Mouse (Mus musculus) lung, postnatal 0 days (tissue): ENCODE data around the gene Hic2. TPM values are rescaled to one million over a fixed set of nuclear protein-coding genes. Genes with fewer than 3 reads are reported as not detected.
A peak's percentile ranks its signal among the peaks of the same experiment; 100 is the strongest.

Experiments
- ATAC-seq: fragments of 200-750 bp; cut with Nextera tagmentation; 2 replicates; pipeline ENCODE4 v1.8.0; 2017; ENCODE audit warnings: moderate library complexity
- DNase-seq: peaks from one replicate; pipeline ENCODE4 v3.0.0-alpha.2; 2016; ENCODE audit warnings: low spot score
- H3K27ac ChIP-seq: fragments of 300-500 bp; sonication (generic); 2 replicates; pipeline ENCODE4 v1.5.1; 2014; ENCODE audit warnings: antibody characterized with exemption, mild to moderate bottlenecking, low read length, mixed read lengths
- H3K27me3 ChIP-seq: fragments of 300-500 bp; sonication (generic); replicated peaks from 2 replicates; pipeline ENCODE4 v1.6.1; 2014; ENCODE audit warnings: low read length, mixed read lengths; ENCODE audit not compliant: insufficient read depth
- H3K36me3 ChIP-seq: fragments of 300-500 bp; sonication (generic); 2 replicates; pipeline ENCODE4 v1.6.1; 2014; ENCODE audit warnings: low read length, mixed read lengths; ENCODE audit not compliant: insufficient read depth
- H3K4me1 ChIP-seq: fragments of 300-500 bp; sonication (generic); 2 replicates; pipeline ENCODE4 v1.6.1; 2014; ENCODE audit warnings: antibody characterized with exemption, low read depth, low read length, mixed read lengths; ENCODE audit not compliant: insufficient read depth
- H3K4me2 ChIP-seq: fragments of 300-500 bp; sonication (generic); replicated peaks from 2 replicates; pipeline ENCODE4 v1.6.1; 2014; ENCODE audit warnings: low read depth, mild to moderate bottlenecking, low read length, moderate library complexity, mixed read lengths
- H3K4me3 ChIP-seq: fragments of 300-500 bp; sonication (generic); 2 replicates; pipeline ENCODE4 v1.5.1; 2014; ENCODE audit warnings: low read depth, low read length
- H3K9ac ChIP-seq: fragments of 300-500 bp; sonication (generic); replicated peaks from 2 replicates; pipeline ENCODE4 v1.6.1; 2014; ENCODE audit warnings: low read depth, mild to moderate bottlenecking
- H3K9me3 ChIP-seq: fragments of 300-500 bp; sonication (generic); 2 replicates; pipeline ENCODE4 v1.6.1; 2016; ENCODE audit warnings: low read length, mixed read lengths
- CTCF ChIP-seq: IDR thresholded peaks from 2 replicates; pipeline ENCODE4 v1.5.1; 2016; ENCODE audit warnings: antibody characterized with exemption, mild to moderate bottlenecking
- EP300 ChIP-seq: IDR thresholded peaks from 2 replicates; pipeline ENCODE4 v1.6.1; 2016; ENCODE audit warnings: antibody characterized with exemption, mild to moderate bottlenecking, control low read depth
- WGBS: fragments of 180-500 bp; shearing (Covaris S2); extraction: QIAGEN DNeasy Blood & Tissue Kit; methylation state at CpG from one replicate; pipeline ENCODE4 v1.1.7; 2014; 5-methylcytosine and 5-hydroxymethylcytosine counted together
- polyA plus RNA-seq: library from polyadenylated mRNA; unstranded; fragments of >200 nt; fragmentation: Nextera tagmentation; extraction: Ambion mirVana; gene quantifications from 2 replicates; pipeline ENCODE4 v1.2.1, GENCODE M21; 2015

Gene Hic2
- polyA plus RNA-seq, 1 experiment from 2014 or later, result 2.0 TPM

DNA sequence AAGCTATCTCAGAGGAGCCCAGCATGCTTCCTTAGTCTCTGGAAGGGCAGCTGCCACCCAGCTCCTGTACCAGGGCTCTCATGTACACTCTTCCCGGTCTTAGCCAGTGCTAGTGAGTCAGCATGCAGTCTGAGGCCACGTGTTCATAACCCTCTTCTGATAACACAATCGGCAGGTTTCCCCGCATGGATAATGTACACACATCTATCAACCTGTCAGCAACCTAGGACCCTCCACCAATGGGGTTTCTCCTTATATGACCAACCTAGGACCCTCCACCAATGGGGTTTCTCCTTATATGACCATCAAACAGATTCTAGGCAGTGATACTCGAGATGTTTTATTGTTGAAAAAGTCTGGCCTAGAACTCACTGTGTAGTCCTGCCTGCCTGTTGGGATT lies 34.6 kb downstream of the Hic2 start:
- H3K4me3 ChIP-seq, result no peak overlapping the region
- H3K27ac ChIP-seq, result no peak overlapping the region
- H3K9ac ChIP-seq, result no peak overlapping the region
- no peak overlapping the region for H3K4me2 ChIP-seq
- ATAC-seq (no peak), DNase-seq (no peak)
- TF ChIP-seq CTCF (no peak), EP300 (no peak)
- no peaks in the 10 kb centered on the region for H3K27me3 ChIP-seq
- no peaks in the 10 kb centered on the region for H3K36me3 ChIP-seq
- H3K9me3 ChIP-seq, result 0 out of 2 replicates have a peak, but pooled peaks cover 2% of the 10 kb centered on the region
- no peaks in the 10 kb centered on the region for H3K4me1 ChIP-seq
- 32% methylated on average over 5 of the region's 5 CpGs for WGBS

DNA sequence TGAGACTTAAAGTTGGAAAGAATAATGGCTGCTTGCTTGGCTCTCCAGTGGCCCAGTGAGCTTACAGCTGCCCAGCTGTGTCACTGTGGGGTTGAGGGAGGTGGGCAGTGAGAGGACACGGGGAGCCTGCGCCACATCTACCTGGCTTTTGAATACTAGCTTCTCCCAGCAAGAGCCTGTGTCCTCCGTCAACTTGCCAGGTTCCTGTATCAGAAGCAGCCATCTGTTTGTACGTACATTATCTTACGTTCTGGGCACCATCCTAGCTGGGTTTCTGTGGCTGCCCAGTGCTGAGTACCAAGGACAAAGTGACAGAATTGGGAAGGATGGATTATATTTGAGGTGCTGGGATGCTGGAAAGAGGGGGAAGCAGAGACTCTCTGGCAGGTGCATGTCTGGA lies 36.5 kb downstream of the Hic2 start:
- no peak for ATAC-seq
- no peak for DNase-seq
- 95% methylated on average over 5 of the region's 5 CpGs for WGBS
- Histone ChIP-seq H3K27me3 (no peaks in the 10 kb centered on the region), H3K4me3 (no peak overlapping the region), H3K27ac (no peak overlapping the region), H3K9me3 (0 out of 2 replicates have a peak, but pooled peaks cover 2% of the 10 kb centered on the region), H3K4me2 (no peak overlapping the region), H3K36me3 (no peaks in the 10 kb centered on the region), H3K9ac (no peak overlapping the region), H3K4me1 (no peaks in the 10 kb centered on the region)
- TF ChIP-seq CTCF, result no peak
- TF ChIP-seq EP300, result no peak

DNA sequence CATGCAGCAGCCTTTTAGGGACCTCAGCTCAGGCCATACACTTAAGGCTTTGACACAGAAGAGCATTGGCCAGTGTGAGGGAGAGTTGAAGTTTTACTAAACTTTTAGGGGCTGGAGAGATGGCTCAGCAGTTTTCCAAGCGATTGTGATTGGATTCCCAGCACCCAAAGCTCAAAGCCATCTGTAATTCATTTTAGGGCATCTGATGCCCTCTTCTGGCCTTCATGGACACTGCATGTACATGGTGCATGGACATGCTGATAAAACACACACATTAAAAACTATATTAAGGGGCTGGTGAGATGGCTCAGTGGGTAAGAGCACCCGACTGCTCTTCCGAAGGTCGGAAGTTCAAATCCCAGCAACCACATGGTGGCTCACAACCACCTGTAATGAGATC lies 37.8 kb downstream of the Hic2 start:
- no peak for DNase-seq
- H3K27ac ChIP-seq, result no peak overlapping the region
- ATAC-seq, result no peak
- no peak overlapping the region for H3K4me3 ChIP-seq
- 75% methylated on average over 4 of the region's 4 CpGs for WGBS
- TF ChIP-seq EP300 (no peak), CTCF (peak; percentile 70)
- H3K27me3 ChIP-seq, result no peaks in the 10 kb centered on the region
- no peak overlapping the region for H3K9ac ChIP-seq
- no peaks in the 10 kb centered on the region for H3K36me3 ChIP-seq
- no peaks in the 10 kb centered on the region for H3K4me1 ChIP-seq
- 0 out of 2 replicates have a peak, but pooled peaks cover 2% of the 10 kb centered on the region for H3K9me3 ChIP-seq
- no peak overlapping the region for H3K4me2 ChIP-seq

DNA sequence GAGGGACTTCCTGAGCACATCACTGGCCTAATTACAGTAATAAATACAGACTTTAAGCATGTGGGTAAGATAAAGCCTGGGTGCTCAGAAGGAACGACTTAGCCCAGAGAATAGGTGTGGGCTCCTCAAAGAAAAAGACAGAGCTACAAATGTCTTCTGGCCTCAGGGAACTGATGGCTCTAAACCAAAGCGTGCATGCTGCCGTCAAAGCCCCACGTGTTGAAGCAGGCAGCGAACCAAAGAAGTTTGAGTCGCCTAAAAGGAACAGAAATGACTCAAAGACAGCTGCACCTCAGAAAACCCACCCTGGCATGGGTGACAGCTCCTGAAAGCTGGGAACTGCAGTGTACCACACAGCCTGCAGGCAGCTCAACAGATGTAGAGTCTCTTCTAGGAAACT lies 38.5 kb downstream of the Hic2 start:
- peaks cover 6% of the 10 kb centered on the region for H3K4me1 ChIP-seq
- DNase-seq (no peak), ATAC-seq (no peak)
- 0 out of 2 replicates have a peak, but pooled peaks cover 2% of the 10 kb centered on the region for H3K9me3 ChIP-seq
- TF ChIP-seq EP300, result no peak
- TF ChIP-seq CTCF, result no peak
- H3K27me3 ChIP-seq, result peaks cover 2% of the 10 kb centered on the region; the same call in 1 of the 2 replicates
- WGBS, result 72% methylated on average over 6 of the region's 6 CpGs
- no peak overlapping the region for H3K9ac ChIP-seq
- H3K36me3 ChIP-seq, result no peaks in the 10 kb centered on the region
- no peak overlapping the region for H3K27ac ChIP-seq
- H3K4me3 ChIP-seq, result no peak overlapping the region
- no peak overlapping the region for H3K4me2 ChIP-seq

DNA sequence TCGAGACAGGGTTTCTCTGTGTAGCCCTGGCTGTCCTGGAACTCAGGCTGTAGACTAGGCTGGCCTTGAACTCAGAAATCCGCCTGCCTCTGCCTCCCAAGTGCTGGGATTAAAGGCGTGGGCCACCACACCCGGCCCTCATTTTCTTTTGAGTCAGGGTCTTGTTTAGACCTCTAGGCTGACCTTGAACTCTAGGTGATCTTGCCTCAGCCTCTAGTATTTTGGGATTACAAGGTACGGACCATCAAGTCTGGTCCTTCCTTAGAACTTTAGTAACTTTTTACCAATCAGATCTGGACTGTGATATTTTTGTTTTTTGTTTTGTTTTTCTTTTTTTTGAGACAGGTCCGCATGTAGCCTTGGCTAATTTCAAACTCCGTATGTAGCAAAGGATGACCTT lies 42.3 kb downstream of the Hic2 start, which contains the start of gene Tmem191c:
Gene Tmem191c (plus strand): TSS at position 357 of the 400 bp plus-strand sequence.
- no peak within 1 kb of the TSS for H3K27ac ChIP-seq
- H3K4me3 ChIP-seq, result peak within 1 kb of the TSS; percentile 46
- WGBS, result 58% methylated on average over 7 of the region's 7 CpGs
- TF ChIP-seq EP300 (no peak), CTCF (no peak)
- no peak for DNase-seq
- H3K36me3 ChIP-seq, result 0 out of 2 replicates have a peak, but pooled peaks cover under 1% of the 10 kb centered on the region
- H3K27me3 ChIP-seq, result peaks cover 12% of the 10 kb centered on the region; the same call in 1 of the 2 replicates
- ATAC-seq, result no peak
- peaks cover 16% of the 10 kb centered on the region for H3K4me1 ChIP-seq
- H3K9ac ChIP-seq, result no peak within 1 kb of the TSS
- peak within 1 kb of the TSS; percentile 98 for H3K4me2 ChIP-seq
- 0 out of 2 replicates have a peak, but pooled peaks cover 2% of the 10 kb centered on the region for H3K9me3 ChIP-seq

DNA sequence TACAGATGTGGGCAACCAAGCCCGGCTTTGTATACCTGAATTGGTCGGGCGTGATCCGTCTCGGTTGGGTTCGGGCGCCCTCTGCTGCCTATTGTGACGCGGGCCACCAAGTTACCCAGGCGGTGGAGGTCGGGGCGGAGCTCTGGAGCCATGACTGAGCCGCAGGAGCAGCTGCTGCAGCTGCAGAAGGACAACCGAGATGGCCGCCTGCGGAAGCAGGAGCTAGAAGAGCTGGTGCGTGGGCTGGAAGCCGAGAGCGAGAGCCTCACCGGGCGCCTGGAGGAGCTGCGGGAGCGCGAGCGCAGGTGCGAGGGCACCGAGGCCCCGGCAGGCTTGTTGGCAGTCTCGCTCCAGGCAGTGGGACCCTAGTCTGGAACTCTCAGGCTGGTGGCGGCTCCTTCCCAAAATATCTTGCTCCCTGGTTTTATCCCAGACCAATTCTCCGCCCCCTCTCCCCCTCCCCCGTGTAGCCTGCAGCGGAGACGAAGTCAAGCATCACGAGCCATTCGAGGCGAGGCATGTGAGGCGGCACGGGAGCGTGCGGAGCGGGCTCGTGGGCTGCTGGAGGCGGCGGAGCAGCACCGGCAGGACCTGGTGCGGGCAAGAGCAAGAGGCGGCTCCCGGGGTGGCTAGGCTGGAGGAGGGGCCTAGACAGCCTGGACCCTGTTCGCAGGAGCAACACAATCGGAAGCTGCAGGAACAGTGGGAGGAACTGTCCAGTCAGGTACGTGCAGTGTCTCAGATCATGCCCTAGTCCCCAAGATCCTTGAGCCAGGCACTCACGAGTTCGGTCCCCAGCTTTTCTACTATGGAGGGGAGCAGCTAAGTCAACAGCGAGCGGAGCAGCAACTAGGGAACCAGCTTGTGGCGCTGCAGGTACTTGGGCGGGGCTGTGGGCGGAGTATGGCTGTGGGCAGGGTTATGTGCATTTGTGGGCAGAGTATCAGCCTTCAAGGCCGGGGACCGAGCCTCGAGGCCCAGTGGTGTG lies 43.1 kb downstream of the Hic2 start:
- WGBS, result 2% methylated on average over 58 of the region's 62 CpGs
- H3K4me3 ChIP-seq, result peak overlapping the region; percentile 46
- ATAC-seq (peak; percentile 93), DNase-seq (peak; percentile 93)
- peaks cover 12% of the 10 kb centered on the region; the same call in 1 of the 2 replicates for H3K27me3 ChIP-seq
- H3K36me3 ChIP-seq, result peaks cover 8% of the 10 kb centered on the region; the same call in 1 of the 2 replicates
- peaks cover 16% of the 10 kb centered on the region for H3K4me1 ChIP-seq
- H3K27ac ChIP-seq, result no peak overlapping the region
- no peaks in the 10 kb centered on the region for H3K9me3 ChIP-seq
- H3K9ac ChIP-seq, result no peak overlapping the region
- H3K4me2 ChIP-seq, result peak overlapping the region; percentile 98
- TF ChIP-seq CTCF (peak; percentile 96), EP300 (no peak)
